Mouse (Mus musculus): ENCODE measurements around the gene Fgfr2. TPM values are rescaled to one million over a fixed set of nuclear protein-coding genes. Genes with fewer than 3 reads are reported as not detected.

The Fgfr2 gene
- polyA plus RNA-seq, 1 experiment from 2014 or later, result 34.1 TPM

DNA sequence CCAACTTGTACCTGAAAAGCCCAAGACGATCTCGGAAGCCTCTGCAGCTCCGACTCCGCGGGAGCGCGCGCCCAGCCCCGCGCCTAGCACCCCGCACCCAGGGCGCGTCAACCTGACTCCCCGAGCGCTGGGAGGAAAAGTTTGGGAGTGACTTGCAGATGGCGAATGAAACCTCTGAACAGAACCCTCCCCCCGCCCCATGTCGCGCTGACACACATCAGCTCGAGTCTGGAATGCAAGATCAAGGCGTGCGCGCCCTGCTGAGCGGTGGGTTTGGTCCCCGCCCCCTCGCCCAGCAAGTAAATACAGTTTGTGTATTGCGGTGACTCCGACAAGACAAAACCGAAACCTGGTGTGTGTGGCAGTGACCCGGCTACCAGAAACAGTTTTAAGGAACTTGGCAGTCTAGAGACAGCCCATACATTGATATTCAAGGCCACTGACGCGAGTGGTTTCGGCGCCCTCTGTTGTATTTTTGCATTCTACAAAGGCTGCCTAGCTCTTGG, 806.1 kb downstream of the Fgfr2 start, which contains the start of gene Chst15:
Gene Chst15 (minus strand): TSS at position 193 of the 506 bp plus-strand sequence.
- WGBS, result under 1% methylated on average over 34 of the region's 34 CpGs
- Histone ChIP-seq H3K4me2 (peak within 1 kb of the TSS; percentile 100), H3K36me3 (no peaks in the 10 kb centered on the region), H3K27me3 (replicated peaks) (peaks cover 9% of the 10 kb centered on the region; the same call in 1 of the 2 replicates), H3K4me1 (replicated peaks) (peaks cover 18% of the 10 kb centered on the region), H3K9ac (peak within 1 kb of the TSS; percentile 79), H3K27ac (ENCODE audit: poor library complexity, severe bottlenecking) (peak within 1 kb of the TSS; percentile 32; the same call in 1 of the 2 replicates), H3K4me3 (peak within 1 kb of the TSS; percentile 81), H3K9me3 (replicated peaks) (no peaks in the 10 kb centered on the region)
- ATAC-seq (ENCODE audit: insufficient number of reproducible peaks, low FRiP score), result 0 out of 2 replicates have a peak, but pooled peaks have one; percentile 23

DNA sequence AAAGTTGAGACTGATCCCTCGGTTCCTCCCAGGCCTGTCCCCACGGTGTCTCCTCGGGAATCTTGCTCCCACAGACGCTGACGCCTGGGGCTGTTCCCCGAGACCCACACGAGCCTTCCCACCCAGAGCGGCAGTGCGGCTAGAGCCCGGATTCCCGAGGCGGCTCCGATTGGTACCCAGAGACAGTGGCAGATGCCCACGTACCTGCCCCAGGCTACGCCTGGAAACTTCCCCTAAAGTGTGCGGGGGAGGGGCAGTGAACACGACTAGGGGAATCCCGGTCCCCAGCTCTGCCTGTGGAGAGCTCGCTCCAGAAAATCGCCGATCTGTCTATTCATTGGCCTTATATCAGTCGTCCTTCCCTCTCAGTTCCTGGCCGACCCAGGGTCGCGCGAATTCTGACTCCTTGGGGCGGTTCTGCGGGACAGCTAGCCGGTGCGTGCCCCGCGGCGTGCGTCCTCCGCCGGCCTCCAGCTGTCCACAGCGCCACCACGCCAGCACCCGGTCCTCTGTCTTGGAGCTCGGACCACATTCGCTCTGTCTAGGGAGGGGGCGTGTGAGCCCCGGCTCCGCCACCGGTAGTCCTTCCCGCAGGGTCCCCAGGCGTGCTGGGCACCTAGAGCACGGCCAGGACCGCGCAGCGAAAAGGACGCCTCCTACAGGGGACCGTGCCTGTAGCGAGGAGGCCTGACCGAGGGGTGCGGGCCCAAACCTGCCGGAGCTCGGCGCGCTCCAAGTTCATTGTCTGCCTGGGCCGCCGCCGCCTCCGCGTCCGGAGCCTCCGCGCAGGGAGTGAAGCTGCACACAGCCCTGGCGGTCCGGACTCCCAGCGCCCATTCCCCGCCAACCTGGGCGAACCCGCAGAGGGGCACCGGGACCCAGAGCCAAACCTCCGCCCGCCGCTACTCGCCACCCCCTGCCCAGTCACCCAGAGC, 806.8 kb downstream of the Fgfr2 start:
- Histone ChIP-seq H3K9ac (peak overlapping the region; percentile 79), H3K27ac (ENCODE audit: poor library complexity, severe bottlenecking) (peak overlapping the region; percentile 32; the same call in 1 of the 2 replicates), H3K4me2 (peak overlapping the region; percentile 100), H3K4me3 (peak overlapping the region; percentile 81), H3K9me3 (replicated peaks) (no peaks in the 10 kb centered on the region), H3K36me3 (no peaks in the 10 kb centered on the region), H3K27me3 (replicated peaks) (peaks cover 6% of the 10 kb centered on the region; the same call in 1 of the 2 replicates), H3K4me1 (replicated peaks) (peaks cover 18% of the 10 kb centered on the region)
- under 1% methylated on average over 73 of the region's 79 CpGs for WGBS
- peak; percentile 82 for ATAC-seq (ENCODE audit: insufficient number of reproducible peaks, low FRiP score)

DNA sequence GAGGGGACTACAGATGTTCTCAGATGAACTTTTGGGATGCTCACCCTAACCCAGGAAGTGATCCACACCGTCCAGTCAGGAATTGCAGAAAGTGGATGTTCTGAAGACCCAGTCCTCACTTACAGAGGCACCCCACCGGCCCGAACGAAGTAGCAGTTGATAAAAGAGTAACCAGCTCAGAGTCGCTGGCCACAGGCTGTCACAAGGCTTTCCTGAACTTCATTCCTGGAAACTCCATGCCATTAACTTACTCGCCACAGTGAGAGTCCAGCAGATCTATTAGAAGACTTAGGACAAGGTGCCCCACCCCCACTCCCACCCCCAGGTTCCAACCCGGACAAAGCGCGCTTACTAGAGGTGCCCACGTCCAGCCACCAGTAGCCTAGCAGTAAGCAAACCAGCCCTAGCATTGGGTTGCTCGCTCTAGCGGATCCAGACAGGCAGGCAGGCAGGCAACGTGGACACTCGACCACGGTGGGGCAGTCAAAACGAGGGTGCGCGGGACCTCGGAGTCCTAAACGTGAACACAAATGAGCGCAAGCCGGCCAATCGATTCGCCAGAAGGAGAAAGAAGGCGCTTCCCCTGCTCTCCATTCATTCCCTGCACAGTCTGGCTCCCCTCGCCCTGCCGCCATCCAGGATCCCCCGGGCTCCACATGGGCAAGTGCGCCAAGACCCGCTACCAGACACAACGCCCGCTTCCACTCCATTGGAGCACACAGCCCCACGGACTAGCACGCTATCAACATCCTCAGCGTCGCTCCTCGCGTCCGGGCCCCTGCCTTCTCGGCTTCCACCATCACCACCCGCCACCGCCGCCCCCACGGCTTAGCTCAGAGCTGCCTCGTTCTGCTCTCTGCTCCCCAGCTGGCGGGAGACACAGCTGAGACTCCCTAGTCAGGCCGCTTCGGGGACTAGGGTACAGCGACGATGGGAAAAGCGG, 807.7 kb downstream of the Fgfr2 start:
- H3K27me3 ChIP-seq (replicated peaks), result peaks cover 8% of the 10 kb centered on the region; the same call in 1 of the 2 replicates
- H3K36me3 ChIP-seq, result no peaks in the 10 kb centered on the region
- H3K4me3 ChIP-seq, result peak overlapping the region; percentile 81
- WGBS, result under 1% methylated on average over 51 of the region's 51 CpGs
- H3K9me3 ChIP-seq (replicated peaks), result no peaks in the 10 kb centered on the region
- H3K4me1 ChIP-seq (replicated peaks), result peaks cover 18% of the 10 kb centered on the region
- ATAC-seq (ENCODE audit: insufficient number of reproducible peaks, low FRiP score), result peak; percentile 67
- H3K4me2 ChIP-seq, result peak overlapping the region; percentile 100
- H3K9ac ChIP-seq, result peak overlapping the region; percentile 79
- no peak overlapping the region for H3K27ac ChIP-seq (ENCODE audit: poor library complexity, severe bottlenecking)

DNA sequence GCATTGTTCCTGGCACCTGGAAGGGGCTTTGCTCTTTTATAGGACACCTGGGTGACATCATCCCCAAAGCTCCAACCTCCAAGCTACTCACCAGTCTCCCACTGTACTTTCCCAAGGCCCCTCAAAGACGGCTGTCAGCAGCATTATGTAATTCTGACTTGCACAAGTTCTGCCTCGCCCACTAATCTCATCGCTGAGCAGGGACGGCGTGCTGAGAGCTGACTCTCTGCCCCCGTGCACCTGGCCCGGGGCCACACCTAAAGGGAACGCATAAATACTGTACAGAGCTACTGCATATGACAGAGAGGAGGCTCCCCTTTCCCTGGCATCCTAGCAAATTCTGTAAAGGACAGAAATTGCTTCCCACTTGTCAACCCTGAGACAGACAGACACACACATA, 810.8 kb downstream of the Fgfr2 start:
- no peak overlapping the region for H3K4me3 ChIP-seq
- H3K9ac ChIP-seq, result no peak overlapping the region
- no peak for ATAC-seq (ENCODE audit: insufficient number of reproducible peaks, low FRiP score)
- peaks cover 15% of the 10 kb centered on the region for H3K4me1 ChIP-seq (replicated peaks)
- no peak overlapping the region for H3K27ac ChIP-seq (ENCODE audit: poor library complexity, severe bottlenecking)
- no peaks in the 10 kb centered on the region for H3K36me3 ChIP-seq
- WGBS, result 64% methylated on average over 8 of the region's 8 CpGs
- H3K9me3 ChIP-seq (replicated peaks), result no peaks in the 10 kb centered on the region
- H3K4me2 ChIP-seq, result no peak overlapping the region
- peaks cover 12% of the 10 kb centered on the region; the same call in 1 of the 2 replicates for H3K27me3 ChIP-seq (replicated peaks)

DNA sequence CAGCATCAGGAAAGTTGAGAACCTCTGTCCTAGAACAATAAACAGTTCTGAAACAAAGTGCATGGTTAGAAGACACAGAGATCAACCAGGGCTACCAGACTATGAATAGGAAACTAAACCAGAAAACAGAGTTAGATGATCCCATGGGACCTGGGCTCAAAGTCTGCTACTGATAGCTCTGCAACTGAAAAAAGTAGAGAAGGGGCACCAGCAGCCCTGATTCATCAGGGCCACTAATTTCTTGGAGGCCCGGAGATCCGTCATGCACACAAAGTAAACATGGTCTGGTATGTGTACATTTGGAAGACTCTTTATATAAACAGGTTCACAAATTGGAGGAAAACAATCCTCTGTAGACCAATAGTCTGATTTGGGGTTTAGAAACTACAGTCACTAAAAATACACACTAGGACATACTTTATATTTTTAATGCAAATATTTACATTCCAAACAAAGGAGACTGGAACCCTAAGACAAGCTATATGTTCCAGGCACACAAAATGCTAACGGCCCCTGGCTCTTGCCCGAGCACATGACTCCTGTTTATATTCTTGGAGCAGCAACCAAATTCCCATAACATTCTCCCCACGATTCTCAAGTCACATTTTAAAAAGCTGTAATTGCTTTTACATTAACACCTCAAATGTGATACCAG, 814.5 kb downstream of the Fgfr2 start:
- H3K27me3 ChIP-seq (replicated peaks), result peaks cover 11% of the 10 kb centered on the region; the same call in 1 of the 2 replicates
- H3K36me3 ChIP-seq, result no peaks in the 10 kb centered on the region
- no peak overlapping the region for H3K9ac ChIP-seq
- peaks cover 16% of the 10 kb centered on the region for H3K4me1 ChIP-seq (replicated peaks)
- H3K9me3 ChIP-seq (replicated peaks), result no peaks in the 10 kb centered on the region
- H3K4me3 ChIP-seq, result no peak overlapping the region
- ATAC-seq (ENCODE audit: insufficient number of reproducible peaks, low FRiP score), result no peak
- WGBS, result 68% methylated on average over 5 of the region's 5 CpGs
- H3K4me2 ChIP-seq, result no peak overlapping the region
- no peak overlapping the region for H3K27ac ChIP-seq (ENCODE audit: poor library complexity, severe bottlenecking)

DNA sequence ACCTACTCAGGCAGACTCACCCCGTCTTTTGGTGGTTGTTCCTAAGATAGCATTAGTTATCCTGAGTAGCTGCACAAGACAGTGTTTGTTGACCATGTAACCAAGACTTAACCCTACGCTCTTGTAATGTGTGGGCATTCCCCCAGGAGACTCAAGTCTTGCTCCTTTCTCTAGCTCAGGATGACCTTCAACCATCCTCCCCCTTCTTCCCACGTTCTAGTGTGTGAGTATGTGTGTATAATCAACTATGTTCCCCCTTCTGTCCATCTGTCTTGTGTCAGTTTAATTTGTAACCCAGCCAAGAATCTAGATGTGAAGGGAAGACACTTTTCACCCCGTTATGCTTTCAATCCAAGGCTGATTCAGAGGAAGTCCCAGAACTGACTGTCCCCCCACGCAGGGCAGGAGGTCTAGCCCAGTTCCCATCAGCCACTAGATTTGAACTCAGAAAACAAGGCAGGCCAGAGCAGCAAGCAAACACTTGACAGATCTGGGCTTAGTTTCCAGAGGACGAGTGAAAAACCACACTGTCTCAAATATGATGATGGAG, 815.4 kb downstream of the Fgfr2 start:
- 58% methylated on average over 6 of the region's 6 CpGs for WGBS
- H3K9me3 ChIP-seq (replicated peaks), result no peaks in the 10 kb centered on the region
- ATAC-seq (ENCODE audit: insufficient number of reproducible peaks, low FRiP score), result no peak
- H3K4me1 ChIP-seq (replicated peaks), result peaks cover 11% of the 10 kb centered on the region
- no peak overlapping the region for H3K4me2 ChIP-seq
- no peak overlapping the region for H3K4me3 ChIP-seq
- H3K9ac ChIP-seq, result no peak overlapping the region
- H3K27ac ChIP-seq (ENCODE audit: poor library complexity, severe bottlenecking), result no peak overlapping the region
- H3K36me3 ChIP-seq, result no peaks in the 10 kb centered on the region
- peaks cover 9% of the 10 kb centered on the region; the same call in 1 of the 2 replicates for H3K27me3 ChIP-seq (replicated peaks)

DNA sequence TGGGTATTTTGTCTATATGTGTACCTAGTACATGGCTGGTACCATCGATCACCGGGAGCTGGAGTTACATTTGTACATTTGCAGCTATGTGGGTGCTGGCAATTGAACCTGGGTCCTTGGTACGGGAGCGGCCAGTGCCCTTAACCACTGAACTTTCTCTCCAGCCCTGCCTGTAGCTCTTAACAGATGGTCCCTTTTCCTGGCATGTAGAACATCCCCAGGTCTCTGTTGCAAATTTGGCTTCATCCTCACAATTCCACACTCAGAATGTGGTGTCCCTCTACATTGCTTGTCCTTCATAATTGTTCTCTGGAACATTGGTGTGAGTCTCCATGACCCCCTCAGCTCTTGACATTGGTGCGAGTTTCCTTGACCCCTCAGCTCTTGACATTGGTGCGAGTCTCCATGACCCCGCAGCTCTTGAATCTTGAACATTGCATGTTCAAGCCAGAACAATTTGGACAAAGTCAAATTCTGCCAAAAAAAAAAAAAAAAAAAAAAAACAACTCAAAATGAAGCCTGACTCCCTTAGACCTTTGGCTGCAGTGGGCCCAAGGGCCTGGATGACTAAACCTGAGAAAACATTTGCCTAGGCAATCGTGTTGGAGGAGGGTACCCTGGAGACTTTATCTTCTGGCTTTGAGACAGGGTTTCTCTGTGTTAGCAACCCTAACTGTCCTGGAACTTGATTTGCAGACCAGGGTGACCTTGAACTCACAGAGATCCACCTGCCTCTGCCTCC, 816.3 kb downstream of the Fgfr2 start:
- no peak overlapping the region for H3K9ac ChIP-seq
- H3K27ac ChIP-seq (ENCODE audit: poor library complexity, severe bottlenecking), result no peak overlapping the region
- no peak for ATAC-seq (ENCODE audit: insufficient number of reproducible peaks, low FRiP score)
- 84% methylated on average over 8 of the region's 8 CpGs for WGBS
- H3K4me3 ChIP-seq, result no peak overlapping the region
- no peaks in the 10 kb centered on the region for H3K9me3 ChIP-seq (replicated peaks)
- H3K4me2 ChIP-seq, result no peak overlapping the region
- peaks cover 19% of the 10 kb centered on the region for H3K4me1 ChIP-seq (replicated peaks)
- H3K27me3 ChIP-seq (replicated peaks), result peaks cover 9% of the 10 kb centered on the region; the same call in 1 of the 2 replicates
- no peaks in the 10 kb centered on the region for H3K36me3 ChIP-seq

DNA sequence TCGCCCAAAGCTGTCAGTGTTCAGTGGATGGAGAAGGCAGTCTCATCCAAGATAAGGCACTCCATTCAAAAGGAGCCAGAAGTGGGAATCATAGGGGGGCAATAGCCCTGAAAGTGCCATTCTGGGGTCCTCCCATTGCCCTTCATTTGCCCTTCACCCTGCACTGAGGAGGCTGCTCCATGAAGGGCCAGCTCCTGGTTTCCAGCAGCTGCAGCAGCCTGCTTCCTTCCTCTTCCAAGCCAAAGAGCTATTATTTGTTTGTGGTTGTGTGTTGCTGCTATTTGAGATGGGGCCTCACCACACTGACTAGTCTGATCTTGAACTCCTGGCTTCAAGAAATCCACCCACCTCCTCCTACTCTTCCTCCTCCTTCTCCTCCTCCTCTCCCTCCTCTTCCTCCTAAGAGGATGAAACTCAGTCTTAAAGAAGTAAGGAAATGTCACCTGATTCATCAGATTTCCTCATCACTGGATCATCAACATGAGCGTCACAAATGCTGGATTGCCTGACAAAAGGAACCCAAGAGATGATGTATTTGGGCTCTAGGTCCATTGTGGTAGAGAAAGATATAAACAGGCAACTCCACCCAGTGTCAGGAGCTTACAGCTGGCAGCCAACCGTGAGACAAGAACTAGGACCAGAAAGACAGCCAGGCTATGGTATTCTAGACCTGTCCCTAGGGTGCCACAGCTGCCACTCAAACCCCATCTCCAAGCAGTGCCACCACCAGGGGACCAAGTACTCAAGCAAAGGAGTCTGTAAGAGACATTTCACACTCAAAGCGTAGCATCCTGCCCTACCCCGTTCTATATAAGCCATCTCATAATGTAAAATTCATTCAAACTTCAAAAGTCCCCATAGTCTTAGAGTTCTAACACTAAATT, 817.4 kb downstream of the Fgfr2 start:
- no peak overlapping the region for H3K9ac ChIP-seq
- no peaks in the 10 kb centered on the region for H3K36me3 ChIP-seq
- H3K27ac ChIP-seq (ENCODE audit: poor library complexity, severe bottlenecking), result no peak overlapping the region
- H3K4me2 ChIP-seq, result no peak overlapping the region
- peaks cover 19% of the 10 kb centered on the region for H3K4me1 ChIP-seq (replicated peaks)
- 0 out of 2 replicates have a peak, but pooled peaks cover 9% of the 10 kb centered on the region for H3K27me3 ChIP-seq (replicated peaks)
- H3K4me3 ChIP-seq, result no peak overlapping the region
- ATAC-seq (ENCODE audit: insufficient number of reproducible peaks, low FRiP score), result no peak
- no peaks in the 10 kb centered on the region for H3K9me3 ChIP-seq (replicated peaks)
- WGBS, result 78% methylated on average over 5 of the region's 5 CpGs

DNA sequence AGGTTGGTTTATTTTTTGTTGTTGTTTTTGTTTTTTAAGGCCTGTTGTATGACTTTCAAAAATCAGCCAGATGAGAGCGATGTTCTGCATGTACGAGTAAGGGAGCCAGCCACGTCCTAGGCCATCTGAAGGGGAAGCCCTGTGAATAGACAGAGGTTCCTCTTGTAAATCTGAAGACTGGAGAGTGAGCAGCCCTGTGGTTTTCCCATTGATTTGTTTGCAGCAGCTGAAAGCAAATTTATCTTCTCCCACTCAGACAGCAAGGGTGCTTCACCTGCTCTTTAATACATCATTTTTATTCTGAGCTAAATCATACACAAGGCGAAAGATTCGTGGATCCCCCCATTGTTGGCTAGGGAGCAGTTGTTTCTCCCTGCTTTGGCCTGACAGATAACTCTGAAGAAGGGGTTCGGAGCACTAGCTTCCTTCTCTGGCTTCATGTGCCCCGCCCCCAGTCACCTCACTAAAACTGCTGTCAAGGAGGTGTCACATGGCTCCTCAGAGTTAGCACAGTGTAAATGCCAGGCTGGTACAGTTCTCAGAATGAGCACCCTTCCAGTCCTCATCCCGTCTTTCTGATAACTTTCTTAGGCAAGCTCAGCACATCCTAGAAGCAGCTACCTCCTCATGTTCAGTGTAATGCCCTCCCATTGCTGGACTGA, 818.6 kb downstream of the Fgfr2 start:
- no peaks in the 10 kb centered on the region for H3K9me3 ChIP-seq (replicated peaks)
- H3K4me1 ChIP-seq (replicated peaks), result peaks cover 19% of the 10 kb centered on the region
- H3K4me2 ChIP-seq, result no peak overlapping the region
- H3K9ac ChIP-seq, result no peak overlapping the region
- 69% methylated on average over 8 of the region's 8 CpGs for WGBS
- H3K27me3 ChIP-seq (replicated peaks), result no peaks in the 10 kb centered on the region
- no peak overlapping the region for H3K4me3 ChIP-seq
- H3K27ac ChIP-seq (ENCODE audit: poor library complexity, severe bottlenecking), result no peak overlapping the region
- no peak for ATAC-seq (ENCODE audit: insufficient number of reproducible peaks, low FRiP score)
- no peaks in the 10 kb centered on the region for H3K36me3 ChIP-seq
